Mouse (Mus musculus) embryo, embryonic 11 days (tissue): ENCODE results near the gene Tmem104.

Experiments
- DNase-seq: peaks from one replicate; pipeline ENCODE4 v3.0.0-alpha.2; 2015

Gene Tmem104

GRCm38 (mm10) chr11:115187224-115187639 lies at the start of gene Tmem104:
Gene Tmem104, plus strand, starts transcription at chr11:115187487.
- peak; percentile 100 for DNase-seq

GRCm38 (mm10) chr11:115138597-115139262 lies 48.6 kb upstream of the Tmem104 start:
- DNase-seq: no peak

GRCm38 (mm10) chr11:115141970-115142369 lies 45.3 kb upstream of the Tmem104 start:
- DNase-seq: no peak

GRCm38 (mm10) chr11:115147813-115148212 lies 39.5 kb upstream of the Tmem104 start:
- no peak for DNase-seq

GRCm38 (mm10) chr11:115150741-115151254 lies 36.5 kb upstream of the Tmem104 start:
- DNase-seq: no peak

GRCm38 (mm10) chr11:115151755-115152429 lies 35.4 kb upstream of the Tmem104 start:
- peak; percentile 92 for DNase-seq

GRCm38 (mm10) chr11:115153088-115153487 lies 34.2 kb upstream of the Tmem104 start:
- DNase-seq: no peak

- peak; percentile 85 for DNase-seq
These were observed 33.5 kb upstream of the Tmem104 start for GRCm38 (mm10) chr11:115153699-115154292.

- DNase-seq: no peak
These were observed 32.1 kb upstream of the Tmem104 start for GRCm38 (mm10) chr11:115155053-115155634.

GRCm38 (mm10) chr11:115157933-115158719 lies 29.2 kb upstream of the Tmem104 start:
- peak; percentile 39 for DNase-seq

GRCm38 (mm10) chr11:115160016-115160797 lies 27.1 kb upstream of the Tmem104 start:
- peak; percentile 47 for DNase-seq

GRCm38 (mm10) chr11:115160883-115161577 lies 26.3 kb upstream of the Tmem104 start:
- peak; percentile 79 for DNase-seq

GRCm38 (mm10) chr11:115161578-115162204 lies 25.6 kb upstream of the Tmem104 start:
- no peak for DNase-seq

GRCm38 (mm10) chr11:115162205-115162601 lies 25.1 kb upstream of the Tmem104 start:
- no peak for DNase-seq

GRCm38 (mm10) chr11:115162832-115163480 lies 24.3 kb upstream of the Tmem104 start, which contains the start of gene Slc9a3r1:
Gene Slc9a3r1, plus strand, starts transcription at chr11:115163341.
- DNase-seq: peak; percentile 99

GRCm38 (mm10) chr11:115163568-115164150 lies 23.6 kb upstream of the Tmem104 start:
- DNase-seq: peak; percentile 77

GRCm38 (mm10) chr11:115164341-115164975 lies 22.8 kb upstream of the Tmem104 start:
- DNase-seq: peak; percentile 61

- peak; percentile 48 for DNase-seq
These were observed 22.3 kb upstream of the Tmem104 start for GRCm38 (mm10) chr11:115164976-115165374.

- no peak for DNase-seq
These were observed 20.5 kb upstream of the Tmem104 start for GRCm38 (mm10) chr11:115166776-115167175.
